Mouse (Mus musculus): ENCODE measurements around the gene Acot7. TPM values are rescaled to one million over a fixed set of nuclear protein-coding genes. Genes with fewer than 3 reads are reported as not detected.

The Acot7 gene
- polyA plus RNA-seq, 1 experiment from 2014 or later: 64.4 TPM

- Histone ChIP-seq H3K36me3 (replicated peaks) (peaks cover 19% of the 10 kb centered on the region), H3K9me3 (no peaks in the 10 kb centered on the region), H3K27ac (no peak overlapping the region), H3K4me3 (no peak overlapping the region), H3K4me1 (peaks cover 35% of the 10 kb centered on the region), H3K27me3 (ENCODE audit: poor library complexity, severe bottlenecking) (no peaks in the 10 kb centered on the region)
- WGBS: 86% methylated on average over 6 of the region's 6 CpGs
- no peak for DNase-seq (ENCODE audit: extremely low spot score, low spot score)
Observed at GRCm38 (mm10) chr4:152246011-152246410, 68.1 kb downstream of the Acot7 start.

GRCm38 (mm10) chr4:152247195-152247594, 69.3 kb downstream of the Acot7 start:
- Histone ChIP-seq H3K9me3 (no peaks in the 10 kb centered on the region), H3K36me3 (replicated peaks) (peaks cover 11% of the 10 kb centered on the region), H3K27me3 (ENCODE audit: poor library complexity, severe bottlenecking) (no peaks in the 10 kb centered on the region), H3K4me3 (no peak overlapping the region), H3K27ac (no peak overlapping the region), H3K4me1 (peaks cover 43% of the 10 kb centered on the region)
- DNase-seq (ENCODE audit: extremely low spot score, low spot score): no peak
- WGBS: 85% methylated on average over 3 of the region's 3 CpGs

GRCm38 (mm10) chr4:152250615-152251014, 72.7 kb downstream of the Acot7 start:
- DNase-seq (ENCODE audit: extremely low spot score, low spot score): no peak
- Histone ChIP-seq H3K27me3 (ENCODE audit: poor library complexity, severe bottlenecking) (no peaks in the 10 kb centered on the region), H3K4me3 (no peak overlapping the region), H3K36me3 (replicated peaks) (peaks cover 21% of the 10 kb centered on the region), H3K4me1 (peaks cover 31% of the 10 kb centered on the region), H3K9me3 (no peaks in the 10 kb centered on the region), H3K27ac (no peak overlapping the region)
- 93% methylated on average over 6 of the region's 6 CpGs for WGBS

GRCm38 (mm10) chr4:152253183-152253759, 75.3 kb downstream of the Acot7 start:
- H3K27ac ChIP-seq: no peak overlapping the region
- WGBS: 82% methylated on average over 9 of the region's 9 CpGs
- no peaks in the 10 kb centered on the region for H3K27me3 ChIP-seq (ENCODE audit: poor library complexity, severe bottlenecking)
- H3K36me3 ChIP-seq (replicated peaks): peaks cover 21% of the 10 kb centered on the region
- H3K9me3 ChIP-seq: no peaks in the 10 kb centered on the region
- H3K4me3 ChIP-seq: no peak overlapping the region
- H3K4me1 ChIP-seq: peaks cover 14% of the 10 kb centered on the region
- DNase-seq (ENCODE audit: extremely low spot score, low spot score): no peak

- no peaks in the 10 kb centered on the region for H3K9me3 ChIP-seq
- H3K27ac ChIP-seq: no peak overlapping the region
- 80% methylated on average over 6 of the region's 6 CpGs for WGBS
- peaks cover 27% of the 10 kb centered on the region for H3K36me3 ChIP-seq (replicated peaks)
- no peaks in the 10 kb centered on the region for H3K27me3 ChIP-seq (ENCODE audit: poor library complexity, severe bottlenecking)
- H3K4me3 ChIP-seq: no peak overlapping the region
- no peak for DNase-seq (ENCODE audit: extremely low spot score, low spot score)
- H3K4me1 ChIP-seq: peaks cover 18% of the 10 kb centered on the region
Observed at GRCm38 (mm10) chr4:152257070-152257469, 79.1 kb downstream of the Acot7 start.

GRCm38 (mm10) chr4:152260451-152260850, 82.5 kb downstream of the Acot7 start:
- Histone ChIP-seq H3K27ac (no peak overlapping the region), H3K36me3 (replicated peaks) (peaks cover 25% of the 10 kb centered on the region), H3K9me3 (no peaks in the 10 kb centered on the region), H3K4me1 (peaks cover 39% of the 10 kb centered on the region), H3K27me3 (ENCODE audit: poor library complexity, severe bottlenecking) (no peaks in the 10 kb centered on the region), H3K4me3 (no peak overlapping the region)
- no peak for DNase-seq (ENCODE audit: extremely low spot score, low spot score)
- 94% methylated on average over 8 of the region's 8 CpGs for WGBS

- H3K27ac ChIP-seq: no peak overlapping the region
- 79% methylated on average over 9 of the region's 9 CpGs for WGBS
- no peak for DNase-seq (ENCODE audit: extremely low spot score, low spot score)
- H3K36me3 ChIP-seq (replicated peaks): peaks cover 25% of the 10 kb centered on the region
- H3K9me3 ChIP-seq: no peaks in the 10 kb centered on the region
- H3K4me1 ChIP-seq: peaks cover 50% of the 10 kb centered on the region
- H3K4me3 ChIP-seq: no peak overlapping the region
- H3K27me3 ChIP-seq (ENCODE audit: poor library complexity, severe bottlenecking): no peaks in the 10 kb centered on the region
Observed at GRCm38 (mm10) chr4:152262187-152262586, 84.3 kb downstream of the Acot7 start.

GRCm38 (mm10) chr4:152263089-152263488, 85.2 kb downstream of the Acot7 start:
- H3K27ac ChIP-seq: peak overlapping the region; percentile 45; the same call in 1 of the 2 replicates
- peaks cover 52% of the 10 kb centered on the region for H3K4me1 ChIP-seq
- no peak overlapping the region for H3K4me3 ChIP-seq
- 62% methylated on average over 9 of the region's 9 CpGs for WGBS
- no peaks in the 10 kb centered on the region for H3K9me3 ChIP-seq
- H3K36me3 ChIP-seq (replicated peaks): peaks cover 32% of the 10 kb centered on the region
- no peaks in the 10 kb centered on the region for H3K27me3 ChIP-seq (ENCODE audit: poor library complexity, severe bottlenecking)
- no peak for DNase-seq (ENCODE audit: extremely low spot score, low spot score)

GRCm38 (mm10) chr4:152263512-152264176, 85.7 kb downstream of the Acot7 start:
- Histone ChIP-seq H3K27ac (peak overlapping the region; percentile 45), H3K36me3 (replicated peaks) (peaks cover 36% of the 10 kb centered on the region), H3K9me3 (no peaks in the 10 kb centered on the region), H3K27me3 (ENCODE audit: poor library complexity, severe bottlenecking) (0 out of 2 replicates have a peak, but pooled peaks cover 3% of the 10 kb centered on the region), H3K4me1 (peaks cover 52% of the 10 kb centered on the region), H3K4me3 (no peak overlapping the region)
- peak; percentile 26 for DNase-seq (ENCODE audit: extremely low spot score, low spot score)
- 29% methylated on average over 10 of the region's 10 CpGs for WGBS

GRCm38 (mm10) chr4:152264177-152264530, 86.2 kb downstream of the Acot7 start:
- Histone ChIP-seq H3K27ac (peak overlapping the region; percentile 45), H3K27me3 (ENCODE audit: poor library complexity, severe bottlenecking) (0 out of 2 replicates have a peak, but pooled peaks cover 3% of the 10 kb centered on the region), H3K4me3 (no peak overlapping the region), H3K9me3 (no peaks in the 10 kb centered on the region), H3K4me1 (peaks cover 52% of the 10 kb centered on the region), H3K36me3 (replicated peaks) (peaks cover 36% of the 10 kb centered on the region)
- WGBS: 51% methylated on average over 4 of the region's 4 CpGs
- no peak for DNase-seq (ENCODE audit: extremely low spot score, low spot score)

GRCm38 (mm10) chr4:152264867-152265568, 87.1 kb downstream of the Acot7 start:
- no peak overlapping the region for H3K4me3 ChIP-seq
- H3K27ac ChIP-seq: no peak overlapping the region
- 89% methylated on average over 9 of the region's 9 CpGs for WGBS
- H3K4me1 ChIP-seq: peaks cover 52% of the 10 kb centered on the region
- peaks cover 3% of the 10 kb centered on the region; the same call in 1 of the 2 replicates for H3K27me3 ChIP-seq (ENCODE audit: poor library complexity, severe bottlenecking)
- H3K36me3 ChIP-seq (replicated peaks): peaks cover 35% of the 10 kb centered on the region
- H3K9me3 ChIP-seq: no peaks in the 10 kb centered on the region
- DNase-seq (ENCODE audit: extremely low spot score, low spot score): no peak

- H3K4me3 ChIP-seq: no peak overlapping the region
- WGBS: 79% methylated on average over 5 of the region's 5 CpGs
Observed at GRCm38 (mm10) chr4:152265791-152266190, 87.9 kb downstream of the Acot7 start.

More at GRCm38 (mm10) chr4:152265791-152266190, 87.9 kb downstream of the Acot7 start:
- H3K4me1 ChIP-seq: peaks cover 54% of the 10 kb centered on the region
- no peak for DNase-seq (ENCODE audit: extremely low spot score, low spot score)
- H3K9me3 ChIP-seq: no peaks in the 10 kb centered on the region
- peaks cover 3% of the 10 kb centered on the region; the same call in 1 of the 2 replicates for H3K27me3 ChIP-seq (ENCODE audit: poor library complexity, severe bottlenecking)
- H3K27ac ChIP-seq: no peak overlapping the region
- H3K36me3 ChIP-seq (replicated peaks): peaks cover 28% of the 10 kb centered on the region

Measured in forebrain, embryonic 10.5 days (tissue).